Mouse (Mus musculus) stomach, embryonic 16.5 days (tissue): ENCODE measurements around the gene March2. TPM values are rescaled to one million over a fixed set of nuclear protein-coding genes. Genes with fewer than 3 reads are reported as not detected.

ENCODE experiments used
- ATAC-seq: fragments of 200-750 bp; cut with Nextera tagmentation; 2 replicates; pipeline ENCODE4 v1.8.0; 2017; ENCODE audit warnings: moderate number of reproducible peaks, moderate TSS enrichment; ENCODE audit not compliant: insufficient read depth, low FRiP score
- H3K27ac ChIP-seq: fragments of 300-500 bp; sonication (generic); 2 replicates; pipeline ENCODE4 v1.5.1; 2014; ENCODE audit warnings: low read length
- H3K27me3 ChIP-seq: fragments of 300-500 bp; sonication (generic); 2 replicates; pipeline ENCODE4 v1.6.1; 2014; ENCODE audit warnings: low read length, control low read depth, mixed read lengths; ENCODE audit not compliant: control insufficient read depth, insufficient read depth
- H3K36me3 ChIP-seq: fragments of 300-500 bp; sonication (generic); 2 replicates; pipeline ENCODE4 v1.6.1; 2014; ENCODE audit warnings: low read length; ENCODE audit not compliant: control insufficient read depth, insufficient read depth
- H3K4me1 ChIP-seq: fragments of 300-500 bp; sonication (generic); 2 replicates; pipeline ENCODE4 v1.6.1; 2014; ENCODE audit warnings: low read length, control low read depth, mixed read lengths; ENCODE audit not compliant: control insufficient read depth, insufficient read depth
- H3K4me2 ChIP-seq: fragments of 300-500 bp; sonication (generic); 2 replicates; pipeline ENCODE4 v1.6.1; 2014; ENCODE audit warnings: low read depth, low read length, mixed read lengths
- H3K4me3 ChIP-seq: fragments of 300-500 bp; sonication (generic); replicated peaks from 2 replicates; pipeline ENCODE4 v1.5.1; 2014; ENCODE audit warnings: mild to moderate bottlenecking, low read length
- H3K9ac ChIP-seq: fragments of 300-500 bp; sonication (generic); 2 replicates; pipeline ENCODE4 v1.6.1; 2014; ENCODE audit warnings: low read length
- H3K9me3 ChIP-seq: fragments of 300-500 bp; sonication (generic); replicated peaks from 2 replicates; pipeline ENCODE4 v1.6.1; 2016; ENCODE audit warnings: low read length, control low read depth; ENCODE audit not compliant: control insufficient read depth
- WGBS: fragments of 180-500 bp; shearing (Covaris S2); extraction: QIAGEN DNeasy Blood & Tissue Kit; methylation state at CpG from one replicate; pipeline ENCODE4 v1.1.7; 2014; 5-methylcytosine and 5-hydroxymethylcytosine counted together
- polyA plus RNA-seq: library from polyadenylated mRNA; unstranded; fragments of >200 nt; fragmentation: Nextera tagmentation; extraction: Ambion mirVana; gene quantifications from 2 replicates; pipeline ENCODE4 v1.2.1, GENCODE M21; 2015

The March2 gene
- polyA plus RNA-seq, 1 experiment from 2014 or later, result 58.8 TPM

GRCm38 (mm10) chr17:33702178-33702577 is 16.3 kb downstream of the March2 start:
- H3K27ac ChIP-seq, result no peak overlapping the region
- ATAC-seq, result no peak
- H3K4me1 ChIP-seq, result no peaks in the 10 kb centered on the region
- H3K9ac ChIP-seq, result no peak overlapping the region
- H3K36me3 ChIP-seq, result no peaks in the 10 kb centered on the region; the same call in 1 of the 2 replicates
- H3K4me2 ChIP-seq, result no peak overlapping the region
- 74% methylated on average over 1 of the region's 1 CpGs for WGBS
- no peaks in the 10 kb centered on the region for H3K9me3 ChIP-seq
- H3K4me3 ChIP-seq, result no peak overlapping the region
- H3K27me3 ChIP-seq, result no peaks in the 10 kb centered on the region

GRCm38 (mm10) chr17:33695471-33695870 is 23.0 kb downstream of the March2 start:
- Histone ChIP-seq H3K27me3 (no peaks in the 10 kb centered on the region), H3K36me3 (no peaks in the 10 kb centered on the region), H3K4me1 (no peaks in the 10 kb centered on the region), H3K9ac (no peak overlapping the region), H3K9me3 (no peaks in the 10 kb centered on the region), H3K4me3 (no peak overlapping the region), H3K4me2 (no peak overlapping the region), H3K27ac (no peak overlapping the region)
- 89% methylated on average over 1 of the region's 1 CpGs for WGBS
- ATAC-seq, result no peak

DNA sequence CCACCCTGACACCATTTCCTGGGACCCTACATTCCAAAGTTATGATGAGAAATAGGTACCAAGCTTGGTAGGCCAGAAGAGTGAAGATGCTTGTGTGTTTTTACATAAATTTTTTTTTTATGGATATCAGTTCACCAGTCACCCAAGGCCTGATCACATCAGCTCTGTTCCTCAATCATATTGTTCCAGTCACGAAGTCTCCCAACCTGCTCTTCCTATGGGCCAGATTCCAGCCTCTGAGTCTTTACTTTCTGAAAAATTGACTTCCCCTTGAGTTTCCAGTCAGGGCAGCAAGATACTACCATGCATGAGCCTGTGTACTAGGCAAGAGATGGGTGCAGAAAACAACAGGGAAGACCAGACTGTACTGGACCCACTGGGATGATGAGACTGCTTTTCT is 31.7 kb downstream of the March2 start, which contains the start of gene Hnrnpm:
TSS of gene Hnrnpm (minus strand) at position 101 of the 400 bp plus-strand sequence.
- Histone ChIP-seq H3K4me3 (peak within 1 kb of the TSS; percentile 85), H3K9me3 (no peaks in the 10 kb centered on the region), H3K9ac (peak within 1 kb of the TSS; percentile 97), H3K27me3 (no peaks in the 10 kb centered on the region), H3K4me2 (peak within 1 kb of the TSS; percentile 56), H3K4me1 (peaks cover 22% of the 10 kb centered on the region), H3K27ac (peak within 1 kb of the TSS; percentile 11; the same call in 1 of the 2 replicates), H3K36me3 (no peaks in the 10 kb centered on the region)
- no peak for ATAC-seq
- 84% methylated on average over 1 of the region's 1 CpGs for WGBS

DNA sequence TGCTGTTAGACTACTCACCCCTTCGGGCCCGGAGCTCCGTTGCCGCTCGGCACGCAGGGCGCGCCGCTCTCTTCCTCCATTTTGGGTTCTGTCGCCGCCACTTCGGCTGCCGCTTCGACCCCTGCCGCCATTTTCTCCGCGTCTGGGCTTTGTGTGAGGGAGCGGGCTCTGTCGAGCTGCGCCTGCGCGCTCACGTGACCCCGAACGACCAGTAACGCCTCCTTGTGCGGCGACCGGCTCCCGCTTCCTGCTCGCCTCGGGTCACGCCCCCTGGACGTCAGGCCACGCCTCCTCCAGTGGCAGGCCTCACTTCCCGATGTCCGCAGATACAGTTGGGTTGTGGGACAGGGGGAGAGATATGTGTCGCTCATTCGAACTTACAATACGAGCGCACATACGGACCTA is 33.2 kb downstream of the March2 start:
- Histone ChIP-seq H3K4me1 (peaks cover 22% of the 10 kb centered on the region), H3K27ac (peak overlapping the region; percentile 91), H3K4me2 (peak overlapping the region; percentile 86), H3K36me3 (no peaks in the 10 kb centered on the region), H3K9me3 (no peaks in the 10 kb centered on the region), H3K27me3 (no peaks in the 10 kb centered on the region), H3K4me3 (peak overlapping the region; percentile 85), H3K9ac (peak overlapping the region; percentile 97)
- peak; percentile 99 for ATAC-seq
- under 1% methylated on average over 42 of the region's 42 CpGs for WGBS

- ATAC-seq, result peak; percentile 71
- H3K9ac ChIP-seq, result peak overlapping the region; percentile 97
- WGBS, result under 1% methylated on average over 44 of the region's 44 CpGs
- peaks cover 22% of the 10 kb centered on the region for H3K4me1 ChIP-seq
- H3K36me3 ChIP-seq, result no peaks in the 10 kb centered on the region
- peak overlapping the region; percentile 85 for H3K4me3 ChIP-seq
- H3K27ac ChIP-seq, result peak overlapping the region; percentile 91
- no peaks in the 10 kb centered on the region for H3K9me3 ChIP-seq
- no peaks in the 10 kb centered on the region for H3K27me3 ChIP-seq
- H3K4me2 ChIP-seq, result peak overlapping the region; percentile 86
These were observed 33.7 kb downstream of the March2 start for GRCm38 (mm10) chr17:33684671-33685231.

DNA sequence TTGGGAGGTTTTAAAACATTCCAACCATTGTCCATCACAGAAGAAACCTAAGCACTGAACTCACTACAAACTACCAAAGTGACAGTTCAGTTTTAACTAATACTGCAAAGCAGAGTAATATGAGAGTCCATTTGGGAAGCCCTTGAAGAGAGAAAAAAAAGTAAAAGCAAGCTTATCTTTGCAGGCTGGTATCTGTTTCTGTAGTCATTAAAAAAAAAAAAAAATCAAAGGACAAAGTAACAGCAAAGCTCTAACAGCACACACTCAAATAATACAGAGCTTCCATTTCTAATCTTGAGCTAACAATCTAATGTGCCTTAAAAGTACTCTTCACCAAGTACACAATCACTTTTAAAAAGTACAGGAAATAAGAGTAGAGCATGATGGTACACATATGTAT is 36.7 kb downstream of the March2 start:
- Histone ChIP-seq H3K9me3 (no peaks in the 10 kb centered on the region), H3K4me2 (0 out of 2 replicates have a peak overlapping the region, but pooled peaks have one; percentile 15), H3K9ac (no peak overlapping the region), H3K36me3 (peaks cover 4% of the 10 kb centered on the region; the same call in 1 of the 2 replicates), H3K27ac (no peak overlapping the region; the same call in 1 of the 2 replicates), H3K4me1 (peaks cover 22% of the 10 kb centered on the region), H3K27me3 (no peaks in the 10 kb centered on the region), H3K4me3 (no peak overlapping the region)
- no peak for ATAC-seq

GRCm38 (mm10) chr17:33678771-33679170 is 39.7 kb downstream of the March2 start:
- no peaks in the 10 kb centered on the region for H3K27me3 ChIP-seq
- H3K9me3 ChIP-seq, result no peaks in the 10 kb centered on the region
- peaks cover 22% of the 10 kb centered on the region for H3K4me1 ChIP-seq
- H3K4me2 ChIP-seq, result no peak overlapping the region
- no peak for ATAC-seq
- H3K9ac ChIP-seq, result no peak overlapping the region
- peaks cover 12% of the 10 kb centered on the region; the same call in 1 of the 2 replicates for H3K36me3 ChIP-seq
- no peak overlapping the region for H3K27ac ChIP-seq
- H3K4me3 ChIP-seq, result no peak overlapping the region

DNA sequence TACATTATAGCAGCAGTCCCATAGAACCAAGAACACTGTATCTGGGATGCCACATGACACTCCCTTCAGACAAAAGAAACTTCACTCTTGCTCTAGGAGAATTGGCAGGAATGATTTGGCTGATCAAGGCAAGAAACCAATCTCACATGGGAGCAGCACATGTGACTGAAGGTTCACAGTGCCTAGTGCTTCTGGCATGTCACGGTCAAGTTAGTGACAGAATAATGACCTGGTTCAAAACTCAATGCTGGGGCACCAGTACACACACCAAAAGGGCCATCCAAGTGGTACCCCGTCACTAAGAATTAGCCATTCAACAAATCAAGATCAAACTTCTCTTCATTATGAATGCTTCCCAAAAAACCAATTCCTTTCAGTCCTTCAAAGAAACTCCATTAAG is 42.4 kb downstream of the March2 start:
- Histone ChIP-seq H3K4me1 (peaks cover 13% of the 10 kb centered on the region), H3K36me3 (peaks cover 12% of the 10 kb centered on the region; the same call in 1 of the 2 replicates), H3K4me3 (no peak overlapping the region), H3K27ac (no peak overlapping the region), H3K9me3 (no peaks in the 10 kb centered on the region), H3K4me2 (no peak overlapping the region), H3K27me3 (no peaks in the 10 kb centered on the region), H3K9ac (no peak overlapping the region)
- WGBS, result 89% methylated on average over 2 of the region's 2 CpGs
- no peak for ATAC-seq

DNA sequence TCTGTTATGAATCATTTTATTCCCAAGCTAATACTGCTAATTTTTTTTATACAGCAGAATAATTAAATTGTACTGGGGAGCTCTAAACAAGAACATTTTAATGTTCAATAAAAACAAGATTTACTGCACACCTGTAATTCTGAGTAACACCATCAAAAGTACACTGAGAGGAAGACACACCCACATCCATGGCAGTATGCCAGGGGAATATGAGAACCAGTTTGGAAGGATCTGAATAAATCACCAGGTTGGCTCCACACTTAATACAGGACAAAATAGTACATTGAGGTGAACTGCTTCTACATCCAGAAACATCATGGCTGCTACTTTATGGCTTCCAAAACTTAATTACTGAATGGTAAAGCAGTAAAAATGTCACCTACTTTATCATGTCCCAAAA is 43.0 kb downstream of the March2 start:
- no peak overlapping the region for H3K27ac ChIP-seq
- ATAC-seq, result no peak

More for the DNA sequence above, 43.0 kb downstream of the March2 start:
- H3K27me3 ChIP-seq, result no peaks in the 10 kb centered on the region
- peaks cover 17% of the 10 kb centered on the region for H3K4me1 ChIP-seq
- no peak overlapping the region for H3K4me3 ChIP-seq
- no peak overlapping the region for H3K4me2 ChIP-seq
- no peak overlapping the region for H3K9ac ChIP-seq
- H3K9me3 ChIP-seq, result no peaks in the 10 kb centered on the region
- peaks cover 12% of the 10 kb centered on the region; the same call in 1 of the 2 replicates for H3K36me3 ChIP-seq
